15 mouse cellular contexts compared by ENCODE assay signal in the genomic region with DNA sequence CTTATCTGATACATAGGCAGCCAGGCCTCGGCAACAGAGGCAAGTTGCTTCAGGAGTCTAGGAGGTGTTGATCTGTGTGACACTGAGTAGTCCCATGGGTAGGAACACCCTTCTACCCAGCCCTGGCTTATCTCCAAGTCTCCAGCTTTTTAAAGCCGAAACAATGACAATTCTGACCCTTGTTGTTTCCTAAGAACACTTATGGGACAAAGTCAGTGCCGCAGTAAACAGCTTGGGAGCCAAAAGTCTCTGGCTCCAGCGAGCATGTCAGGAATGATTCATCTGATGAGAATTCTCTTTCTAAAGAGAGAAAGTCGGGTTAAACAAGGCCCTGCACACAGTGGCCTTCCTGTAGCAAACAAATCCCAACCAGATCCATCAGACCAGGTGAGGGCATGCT.
DNase-seq lines count a peak whose midpoint lies in the region; ATAC-seq and TF ChIP-seq lines count a peak whose summit lies in the region.
"Had no signal": no experiment of that assay in that cellular context is flagged by ENCODE, and none has a peak within 500 bp of the region (broad histone marks: within the 10 kb centered on the region; RNA-seq: fewer than 3 reads in every experiment).

No protein-coding gene starts in this region.

- no peak overlapping the region for H3K9ac ChIP-seq in lung, postnatal 0 days (replicated peaks; ENCODE audit: low read depth)
- H3K9ac ChIP-seq: limb, embryonic 13.5 days; lung, embryonic 15.5 days had no signal

- H3K9me3 ChIP-seq in lung, postnatal 0 days (ENCODE audit: low read length) = no peaks in the 10 kb centered on the region
- peaks cover 6% of the 10 kb centered on the region; the same call in 1 of the 2 replicates for H3K9me3 ChIP-seq in embryonic facial prominence, embryonic 10.5 days
- H3K9me3 ChIP-seq: limb, embryonic 13.5 days; lung, embryonic 15.5 days had no signal

- H3K4me3 ChIP-seq in lung, postnatal 0 days (ENCODE audit: low read depth, low read length) = no peak overlapping the region
- H3K4me3 ChIP-seq in embryonic facial prominence, embryonic 10.5 days = no peak overlapping the region
- H3K4me3 ChIP-seq: limb, embryonic 13.5 days; lung, embryonic 15.5 days had no signal

- ATAC-seq in lung, postnatal 0 days = no peak
- no peak for ATAC-seq in activated CD4-positive, CD25-positive, alpha-beta regulatory T cell, adult 4 months
- ATAC-seq: hindbrain, embryonic 16.5 days had no signal

- DNase-seq in adrenal gland, postnatal 36 days = peak; percentile 14 to 18
- no peak for DNase-seq in adrenal gland, postnatal 4 days (ENCODE audit: low spot score in 2 of 2)
- DNase-seq in lung, postnatal 0 days (ENCODE audit: low spot score) = peak; percentile 31
- no peak for DNase-seq in lung, postnatal 14 days
- DNase-seq in embryonic facial prominence, embryonic 10.5 days (ENCODE audit: low spot score) = peak; percentile 4
- DNase-seq in heart, postnatal 4 days = peak; percentile 28
- DNase-seq in spleen, postnatal 10 days (ENCODE audit: low spot score in 2 of 2) = no peak
- DNase-seq: cerebellum, postnatal 36 days; midbrain, embryonic 14.5 days; right cerebral cortex, postnatal 25 days had no signal

- H3K27me3 ChIP-seq in lung, postnatal 0 days (replicated peaks; ENCODE audit: insufficient read depth, low read length) = no peaks in the 10 kb centered on the region
- no peaks in the 10 kb centered on the region for H3K27me3 ChIP-seq in embryonic facial prominence, embryonic 10.5 days (replicated peaks; ENCODE audit: low read depth, poor library complexity, severe bottlenecking)
- H3K27me3 ChIP-seq: limb, embryonic 13.5 days; lung, embryonic 15.5 days had no signal

- H3K27ac ChIP-seq in lung, postnatal 0 days (ENCODE audit: low read length) = no peak overlapping the region
- no peak overlapping the region for H3K27ac ChIP-seq in embryonic facial prominence, embryonic 10.5 days (replicated peaks)
- H3K27ac ChIP-seq: limb, embryonic 13.5 days; lung, embryonic 15.5 days; stomach, postnatal 0 days had no signal

- H3K36me3 ChIP-seq in lung, postnatal 0 days (ENCODE audit: insufficient read depth, low read length) = no peaks in the 10 kb centered on the region
- no peaks in the 10 kb centered on the region for H3K36me3 ChIP-seq in embryonic facial prominence, embryonic 10.5 days (replicated peaks)
- H3K36me3 ChIP-seq: limb, embryonic 13.5 days; lung, embryonic 15.5 days had no signal

- H3K4me1 ChIP-seq in lung, postnatal 0 days (ENCODE audit: insufficient read depth, low read depth, low read length) = no peaks in the 10 kb centered on the region
- peaks cover 18% of the 10 kb centered on the region for H3K4me1 ChIP-seq in embryonic facial prominence, embryonic 10.5 days
- H3K4me1 ChIP-seq: lung, embryonic 15.5 days had no signal

- TF ChIP-seq EP300 in lung, postnatal 0 days (IDR thresholded peaks at IDR 0.05) = no peak

- H3K4me2 ChIP-seq in lung, postnatal 0 days (replicated peaks; ENCODE audit: low read depth, low read length) = no peak overlapping the region
- H3K4me2 ChIP-seq: limb, embryonic 13.5 days; lung, embryonic 15.5 days had no signal

- no peak for TF ChIP-seq CTCF in lung, postnatal 0 days (IDR thresholded peaks at IDR 0.05)

- WGBS in lung, postnatal 0 days = 46% methylated on average over 5 of the region's 5 CpGs
- 83% methylated on average over 5 of the region's 5 CpGs for WGBS in embryonic facial prominence, embryonic 10.5 days

Comparison
In these comparisons a context has a peak if more than half of its experiments do, and no peak if none do; other contexts are left out.
1. DNase-seq: peak in adrenal gland, postnatal 36 days (2 of 2), lung, postnatal 0 days (single experiment), embryonic facial prominence, embryonic 10.5 days (single experiment) and heart, postnatal 4 days (single experiment); none in adrenal gland, postnatal 4 days (0 of 2), lung, postnatal 14 days (single experiment) and spleen, postnatal 10 days (0 of 2).